Mouse (Mus musculus) liver, adult 2 months (tissue): ENCODE results near the gene Mef2d. TPM values are rescaled to one million over a fixed set of nuclear protein-coding genes. Genes with fewer than 3 reads are reported as not detected.

Experiments used
- DNase-seq: peaks from one replicate; pipeline ENCODE4 v3.0.0-alpha.2; 2011; ENCODE audit warnings: low read depth, low spot score; ENCODE audit errors: extremely low read depth
- H3K27ac ChIP-seq: fragments of 200-500 bp; replicated peaks from 2 replicates; pipeline ENCODE4 v1.5.1; 2012; ENCODE audit warnings: low read depth, mild to moderate bottlenecking, control low read depth, inconsistent platforms, low read length; ENCODE audit not compliant: insufficient read depth
- H3K27me3 ChIP-seq: fragments of 200-500 bp; 2 replicates; pipeline ENCODE4 v1.6.1; 2012; ENCODE audit warnings: mild to moderate bottlenecking, moderate library complexity, low read length, inconsistent platforms; ENCODE audit not compliant: control insufficient read depth, insufficient read depth
- H3K36me3 ChIP-seq: fragments of 200-500 bp; 2 replicates; pipeline ENCODE4 v1.6.1; 2012; ENCODE audit warnings: low read length, inconsistent platforms; ENCODE audit not compliant: control insufficient read depth, insufficient read depth
- H3K4me1 ChIP-seq: fragments of 200-500 bp; 2 replicates; pipeline ENCODE4 v1.6.1; 2011; ENCODE audit warnings: low read length; ENCODE audit not compliant: control insufficient read depth, insufficient read depth
- H3K4me3 ChIP-seq: fragments of 200-500 bp; 2 replicates; pipeline ENCODE4 v1.5.1; 2011; ENCODE audit warnings: low read depth, mild to moderate bottlenecking, control low read depth, low read length, moderate library complexity; ENCODE audit not compliant: insufficient read depth
- H3K79me2 ChIP-seq: fragments of 200-500 bp; 2 replicates; pipeline ENCODE4 v1.6.1; 2012; ENCODE audit warnings: inconsistent platforms, mild to moderate bottlenecking, low read length, moderate library complexity; ENCODE audit not compliant: control insufficient read depth, insufficient read depth
- H3K9ac ChIP-seq: fragments of 200-500 bp; 2 replicates; pipeline ENCODE4 v1.6.1; 2012; ENCODE audit warnings: low read depth, mild to moderate bottlenecking, control low read depth, inconsistent platforms, low read length
- CTCF ChIP-seq: fragments of 200-500 bp; IDR thresholded peaks from 2 replicates; pipeline ENCODE4 v1.5.1; 2011; ENCODE audit warnings: low read depth, low read length, control low read depth
- POLR2A ChIP-seq: fragments of 200-500 bp; IDR thresholded peaks from 2 replicates; pipeline ENCODE4 v1.6.1; 2011; ENCODE audit warnings: low read length, control low read depth; ENCODE audit not compliant: insufficient read depth; ENCODE audit errors: extremely low read depth
- WGBS: fragments of 180-500 bp; shearing (Covaris S2); methylation state at CpG from one replicate; pipeline ENCODE4 v1.1.7; 2018; 5-methylcytosine and 5-hydroxymethylcytosine counted together
- polyA plus RNA-seq: library from polyadenylated mRNA; depleted of rRNA; stranded (reverse); fragments of >200 nt; gene quantifications from 2 replicates; pipeline ENCODE4 v1.2.3, GENCODE M21; 2012
- total RNA-seq: library from RNA; depleted of rRNA; stranded (reverse); fragments of >200 nt; gene quantifications from 2 replicates; pipeline ENCODE4 v1.2.3, GENCODE M21; 2014

Gene Mef2d
- total and polyA plus RNA-seq, 2 experiments = 3.7 to 22.2 TPM

GRCm38 (mm10) chr3:88203456-88203855 is 61.3 kb downstream of the Mef2d start:
- no peak overlapping the region for H3K4me3 ChIP-seq
- TF ChIP-seq CTCF (no peak), POLR2A (no peak)

GRCm38 (mm10) chr3:88203999-88204700 is 62.0 kb downstream of the Mef2d start:
- DNase-seq = no peak
- H3K4me3 ChIP-seq = no peak overlapping the region
- 8% methylated on average over 7 of the region's 7 CpGs for WGBS
- no peaks in the 10 kb centered on the region for H3K36me3 ChIP-seq
- H3K9ac ChIP-seq = no peak overlapping the region
- no peak overlapping the region for H3K27ac ChIP-seq
- no peaks in the 10 kb centered on the region for H3K79me2 ChIP-seq
- no peaks in the 10 kb centered on the region for H3K4me1 ChIP-seq
- TF ChIP-seq CTCF = no peak
- no peak for TF ChIP-seq POLR2A
- H3K27me3 ChIP-seq = peaks cover 36% of the 10 kb centered on the region

More at GRCm38 (mm10) chr3:88203456-88203855, 61.3 kb downstream of the Mef2d start:
- peaks cover 36% of the 10 kb centered on the region for H3K27me3 ChIP-seq
- WGBS = 12% methylated on average over 5 of the region's 5 CpGs
- H3K4me1 ChIP-seq = no peaks in the 10 kb centered on the region
- no peak overlapping the region for H3K9ac ChIP-seq
- DNase-seq = no peak
- no peaks in the 10 kb centered on the region for H3K36me3 ChIP-seq
- H3K27ac ChIP-seq = no peak overlapping the region
- no peaks in the 10 kb centered on the region for H3K79me2 ChIP-seq

- H3K79me2 ChIP-seq = no peaks in the 10 kb centered on the region
- H3K9ac ChIP-seq = no peak overlapping the region
- H3K27ac ChIP-seq = no peak overlapping the region
- DNase-seq = no peak
- TF ChIP-seq POLR2A = no peak
- no peak for TF ChIP-seq CTCF
- peaks cover 39% of the 10 kb centered on the region for H3K27me3 ChIP-seq
- no peaks in the 10 kb centered on the region for H3K4me1 ChIP-seq
- no peaks in the 10 kb centered on the region for H3K36me3 ChIP-seq
- H3K4me3 ChIP-seq = no peak overlapping the region
- 47% methylated on average over 1 of the region's 1 CpGs for WGBS
Measured at GRCm38 (mm10) chr3:88204751-88205150, 62.6 kb downstream of the Mef2d start.

GRCm38 (mm10) chr3:88205176-88205562 is 63.0 kb downstream of the Mef2d start:
- Histone ChIP-seq H3K36me3 (no peaks in the 10 kb centered on the region), H3K4me1 (no peaks in the 10 kb centered on the region), H3K9ac (no peak overlapping the region), H3K79me2 (no peaks in the 10 kb centered on the region), H3K27ac (no peak overlapping the region), H3K27me3 (peaks cover 41% of the 10 kb centered on the region), H3K4me3 (no peak overlapping the region)
- WGBS = 19% methylated on average over 4 of the region's 4 CpGs
- no peak for TF ChIP-seq CTCF
- TF ChIP-seq POLR2A = no peak
- no peak for DNase-seq

GRCm38 (mm10) chr3:88205563-88206491 is 63.7 kb downstream of the Mef2d start:
- no peaks in the 10 kb centered on the region for H3K4me1 ChIP-seq
- peaks cover 35% of the 10 kb centered on the region for H3K27me3 ChIP-seq
- no peak overlapping the region for H3K9ac ChIP-seq
- no peak overlapping the region for H3K27ac ChIP-seq
- TF ChIP-seq CTCF = no peak
- TF ChIP-seq POLR2A = no peak
- H3K79me2 ChIP-seq = no peaks in the 10 kb centered on the region
- H3K4me3 ChIP-seq = no peak overlapping the region
- no peak for DNase-seq
- 10% methylated on average over 8 of the region's 8 CpGs for WGBS
- no peaks in the 10 kb centered on the region for H3K36me3 ChIP-seq
